Mouse (Mus musculus) spleen, postnatal 4 days (tissue): ENCODE data around the gene Lsp1.

Experiments used
- DNase-seq, 2 experiments: peaks; one replicate each; pipeline ENCODE4 v3.0.0; 2022; ENCODE audit warnings: low spot score in 2 of 2

Gene Lsp1

DNA sequence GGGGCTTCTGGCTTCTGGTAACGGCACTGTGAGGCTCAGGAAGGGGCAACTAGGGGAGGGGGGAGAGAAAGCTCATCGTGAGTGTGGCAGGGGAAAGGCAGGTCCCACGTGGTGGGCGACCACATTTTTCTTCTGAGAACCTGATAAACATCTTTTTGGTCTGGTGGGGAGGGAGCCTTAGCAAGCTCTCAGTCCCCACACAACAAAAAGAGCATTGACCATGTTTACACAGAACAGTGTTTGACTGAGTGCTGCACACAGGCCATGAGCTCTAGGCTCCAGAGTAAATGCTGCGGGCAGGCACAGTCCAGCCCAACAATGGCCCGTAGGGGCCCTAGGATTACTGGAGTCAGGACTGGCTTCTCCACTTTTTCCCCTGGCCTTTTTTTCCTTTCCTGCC is 78.2 kb downstream of the Lsp1 start:
- DNase-seq: no peak

- no peak for DNase-seq
These were observed 79.2 kb downstream of the Lsp1 start for GRCm38 (mm10) chr7:142539828-142540227.

DNA sequence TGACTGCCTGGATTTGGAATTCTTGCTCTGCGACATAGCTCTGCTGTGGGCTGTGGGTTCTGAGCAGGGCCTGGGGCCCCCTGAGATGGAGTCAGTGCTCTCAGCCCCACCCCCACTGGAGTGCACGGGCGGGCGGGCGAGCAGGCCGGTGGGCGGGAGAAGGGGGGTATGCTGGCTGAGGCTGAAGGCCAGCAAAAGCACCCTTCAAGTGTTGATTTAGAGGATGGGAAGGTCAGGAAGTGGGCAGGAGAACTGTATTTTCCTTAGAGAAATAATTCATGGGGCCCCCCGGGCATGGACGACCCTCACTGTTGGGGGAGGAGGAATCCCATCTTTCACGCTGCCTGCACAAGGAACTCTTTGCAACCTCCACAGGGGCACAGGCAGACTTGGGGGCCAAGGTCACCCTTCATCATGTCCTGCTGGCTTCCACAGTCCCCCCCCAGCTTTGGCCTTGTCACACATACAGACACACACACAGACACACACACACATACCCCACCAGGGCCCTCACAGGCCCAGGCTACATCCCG is 82.2 kb downstream of the Lsp1 start:
- no peak for DNase-seq
